Mouse (Mus musculus): ENCODE data around the gene Ttc25. TPM values are rescaled to one million over a fixed set of nuclear protein-coding genes. Genes with fewer than 3 reads are reported as not detected.
A peak's percentile ranks its signal among the peaks of the same experiment; 100 is the strongest.

Ttc25 gene
- total and polyA plus RNA-seq, 2 experiments from 2014 or later: 0.33 to 0.96 TPM

DNA sequence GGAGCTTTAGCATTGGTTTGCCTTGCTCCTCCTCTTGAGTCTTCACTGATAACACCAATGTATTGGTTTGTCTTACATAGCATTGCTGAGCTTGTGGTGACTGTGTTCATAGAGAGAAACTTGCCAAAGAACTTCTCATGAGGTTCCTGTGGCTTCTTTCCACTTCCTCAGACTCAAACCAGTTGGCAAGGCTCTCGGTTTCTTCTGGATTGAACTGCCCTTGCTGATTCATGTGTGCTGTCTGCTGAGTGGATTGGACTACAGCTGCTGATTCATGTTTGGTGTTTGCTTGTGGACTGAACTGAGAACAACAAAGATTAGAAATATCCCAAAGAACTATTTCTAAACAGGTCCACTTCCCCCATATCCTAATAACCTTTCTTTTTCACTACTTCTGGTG is 9.4 kb upstream of the Ttc25 start:
- Histone ChIP-seq H3K4me1 (ENCODE audit: insufficient read depth, low read length) (no peaks in the 10 kb centered on the region), H3K9ac (replicated peaks; ENCODE audit: low read length, poor library complexity, severe bottlenecking) (no peak overlapping the region), H3K4me2 (ENCODE audit: low read depth, low read length, poor library complexity, severe bottlenecking) (no peak overlapping the region), H3K27me3 (ENCODE audit: insufficient read depth, low read length) (no peaks in the 10 kb centered on the region), H3K36me3 (ENCODE audit: insufficient read depth, low read length) (no peaks in the 10 kb centered on the region), H3K4me3 (ENCODE audit: low read depth, low read length) (no peak overlapping the region), H3K27ac (ENCODE audit: low read depth, low read length) (no peak overlapping the region), H3K9me3 (ENCODE audit: low read length) (no peaks in the 10 kb centered on the region)
- 74% methylated on average over 1 of the region's 1 CpGs for WGBS
- no peak for TF ChIP-seq CTCF (IDR thresholded peaks at IDR 0.05)
- no peak for ATAC-seq (ENCODE audit: low FRiP score)
- no peak for DNase-seq (ENCODE audit: low spot score)

DNA sequence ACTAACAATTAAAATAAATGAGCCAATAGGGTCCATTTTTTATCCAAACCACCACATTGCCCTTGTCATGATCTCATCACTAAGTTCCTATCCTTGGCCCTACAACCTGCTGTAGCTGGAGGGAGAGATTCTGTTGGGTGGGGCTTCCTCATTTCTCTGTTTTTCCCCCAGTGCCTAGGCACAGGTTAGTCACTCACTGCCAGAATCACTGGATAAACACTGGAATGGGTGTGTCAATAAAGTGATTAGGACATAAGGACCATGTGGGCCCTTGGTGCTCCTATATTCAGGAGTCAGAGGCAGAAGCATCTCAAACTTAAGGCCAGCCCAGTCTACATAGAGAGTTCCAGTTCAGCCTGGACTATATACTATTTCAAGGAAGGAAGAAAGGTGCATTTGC is 8.9 kb upstream of the Ttc25 start:
- Histone ChIP-seq H3K36me3 (ENCODE audit: insufficient read depth, low read length) (no peaks in the 10 kb centered on the region), H3K9me3 (ENCODE audit: low read length) (no peaks in the 10 kb centered on the region), H3K27ac (ENCODE audit: low read depth, low read length) (no peak overlapping the region), H3K4me2 (ENCODE audit: low read depth, low read length, poor library complexity, severe bottlenecking) (no peak overlapping the region), H3K9ac (replicated peaks; ENCODE audit: low read length, poor library complexity, severe bottlenecking) (no peak overlapping the region), H3K4me1 (ENCODE audit: insufficient read depth, low read length) (no peaks in the 10 kb centered on the region), H3K4me3 (ENCODE audit: low read depth, low read length) (no peak overlapping the region), H3K27me3 (ENCODE audit: insufficient read depth, low read length) (no peaks in the 10 kb centered on the region)
- TF ChIP-seq CTCF (IDR thresholded peaks at IDR 0.05): no peak
- DNase-seq (ENCODE audit: low spot score): no peak
- ATAC-seq (ENCODE audit: low FRiP score): no peak

DNA sequence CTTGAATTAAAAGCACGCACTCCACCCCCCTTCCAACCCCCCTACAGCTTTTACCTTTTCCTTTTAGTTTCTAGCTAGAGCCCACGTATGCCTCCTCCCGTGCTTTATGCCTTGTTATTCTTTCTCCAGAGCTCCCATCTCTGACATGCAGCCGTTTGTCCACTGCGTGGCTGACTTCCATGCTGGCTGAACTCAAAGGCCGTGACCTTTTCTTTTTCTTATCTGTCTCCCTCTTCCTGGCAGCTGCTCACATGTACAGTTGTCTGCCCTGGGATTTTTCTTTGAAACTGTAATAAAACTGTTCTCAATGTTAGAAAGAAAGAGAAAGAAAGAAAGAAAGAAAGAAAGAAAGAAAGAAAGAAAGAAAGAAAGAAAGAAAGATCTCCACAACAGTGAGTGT is 4.4 kb upstream of the Ttc25 start:
- no peak for TF ChIP-seq CTCF (IDR thresholded peaks at IDR 0.05)

DNA sequence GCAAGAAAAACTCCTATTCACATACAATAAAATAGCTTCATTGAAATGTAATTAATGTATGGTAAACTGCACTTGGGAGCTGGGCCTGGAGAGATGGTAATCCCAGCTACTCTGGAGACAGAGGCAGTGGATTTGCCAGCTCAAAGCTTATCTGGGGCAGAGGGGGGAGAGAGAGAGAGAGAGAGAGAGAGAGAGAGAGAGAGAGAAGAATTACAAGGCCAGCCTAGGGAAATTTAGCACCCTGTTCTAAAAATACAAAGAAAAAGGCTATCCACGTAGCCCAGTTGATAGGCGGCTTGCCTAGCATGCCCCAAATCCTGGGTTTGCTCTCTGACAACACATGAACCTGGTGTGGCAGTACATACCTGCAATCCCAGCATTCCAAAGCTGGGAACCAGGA is 3.8 kb upstream of the Ttc25 start:
- ATAC-seq (ENCODE audit: low FRiP score): no peak
- 75% methylated on average over 2 of the region's 2 CpGs for WGBS

More for the DNA sequence above, 4.4 kb upstream of the Ttc25 start:
- Histone ChIP-seq H3K36me3 (ENCODE audit: insufficient read depth, low read length) (no peaks in the 10 kb centered on the region), H3K27ac (ENCODE audit: low read depth, low read length) (no peak overlapping the region), H3K4me2 (ENCODE audit: low read depth, low read length, poor library complexity, severe bottlenecking) (no peak overlapping the region), H3K27me3 (ENCODE audit: insufficient read depth, low read length) (no peaks in the 10 kb centered on the region), H3K4me3 (ENCODE audit: low read depth, low read length) (no peak overlapping the region), H3K9ac (replicated peaks; ENCODE audit: low read length, poor library complexity, severe bottlenecking) (no peak overlapping the region), H3K9me3 (ENCODE audit: low read length) (no peaks in the 10 kb centered on the region), H3K4me1 (ENCODE audit: insufficient read depth, low read length) (peaks cover 3% of the 10 kb centered on the region; the same call in 1 of the 2 replicates)
- ATAC-seq (ENCODE audit: low FRiP score) (no peak), DNase-seq (ENCODE audit: low spot score) (no peak)
- 56% methylated on average over 6 of the region's 6 CpGs for WGBS

DNA sequence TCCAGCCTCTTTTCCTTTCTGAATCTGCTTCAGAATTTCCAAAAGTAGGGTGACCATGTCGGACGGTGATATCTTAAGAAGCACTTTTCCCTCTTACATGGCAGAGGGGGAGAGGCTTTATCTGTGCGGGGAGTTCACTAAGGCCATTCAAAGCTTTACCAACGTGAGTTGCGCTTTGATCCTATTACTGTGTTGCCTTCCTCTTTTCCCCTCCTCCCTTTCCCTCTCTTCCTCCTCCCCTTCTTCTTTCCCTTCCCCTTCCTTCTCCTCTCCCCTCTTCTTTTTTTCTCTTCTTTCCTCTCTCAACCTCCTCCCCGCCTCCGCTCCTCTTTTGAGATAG is 309 bp downstream of the Ttc25 start:
- 26% methylated on average over 7 of the region's 7 CpGs for WGBS
- peak overlapping the region; percentile 77 for H3K27ac ChIP-seq (ENCODE audit: low read depth, low read length)
- DNase-seq (ENCODE audit: low spot score) (no peak), ATAC-seq (ENCODE audit: low FRiP score) (no peak; the same call in 1 of the 2 replicates)
- peak overlapping the region; percentile 60 for H3K4me2 ChIP-seq (ENCODE audit: low read depth, low read length, poor library complexity, severe bottlenecking)
- H3K27me3 ChIP-seq (ENCODE audit: insufficient read depth, low read length): no peaks in the 10 kb centered on the region
- peak overlapping the region; percentile 48 for H3K9ac ChIP-seq (replicated peaks; ENCODE audit: low read length, poor library complexity, severe bottlenecking)
- peak overlapping the region; percentile 42 for H3K4me3 ChIP-seq (ENCODE audit: low read depth, low read length)
- no peak for TF ChIP-seq CTCF (IDR thresholded peaks at IDR 0.05)
- H3K36me3 ChIP-seq (ENCODE audit: insufficient read depth, low read length): no peaks in the 10 kb centered on the region
- H3K4me1 ChIP-seq (ENCODE audit: insufficient read depth, low read length): peaks cover 3% of the 10 kb centered on the region; the same call in 1 of the 2 replicates
- no peaks in the 10 kb centered on the region for H3K9me3 ChIP-seq (ENCODE audit: low read length)

More for the DNA sequence above, 3.8 kb upstream of the Ttc25 start:
- Histone ChIP-seq H3K27me3 (ENCODE audit: insufficient read depth, low read length) (no peaks in the 10 kb centered on the region), H3K36me3 (ENCODE audit: insufficient read depth, low read length) (no peaks in the 10 kb centered on the region), H3K27ac (ENCODE audit: low read depth, low read length) (no peak overlapping the region), H3K9ac (replicated peaks; ENCODE audit: low read length, poor library complexity, severe bottlenecking) (no peak overlapping the region), H3K9me3 (ENCODE audit: low read length) (no peaks in the 10 kb centered on the region), H3K4me3 (ENCODE audit: low read depth, low read length) (no peak overlapping the region), H3K4me1 (ENCODE audit: insufficient read depth, low read length) (peaks cover 3% of the 10 kb centered on the region; the same call in 1 of the 2 replicates), H3K4me2 (ENCODE audit: low read depth, low read length, poor library complexity, severe bottlenecking) (no peak overlapping the region)
- no peak for DNase-seq (ENCODE audit: low spot score)
- TF ChIP-seq CTCF (IDR thresholded peaks at IDR 0.05): no peak

DNA sequence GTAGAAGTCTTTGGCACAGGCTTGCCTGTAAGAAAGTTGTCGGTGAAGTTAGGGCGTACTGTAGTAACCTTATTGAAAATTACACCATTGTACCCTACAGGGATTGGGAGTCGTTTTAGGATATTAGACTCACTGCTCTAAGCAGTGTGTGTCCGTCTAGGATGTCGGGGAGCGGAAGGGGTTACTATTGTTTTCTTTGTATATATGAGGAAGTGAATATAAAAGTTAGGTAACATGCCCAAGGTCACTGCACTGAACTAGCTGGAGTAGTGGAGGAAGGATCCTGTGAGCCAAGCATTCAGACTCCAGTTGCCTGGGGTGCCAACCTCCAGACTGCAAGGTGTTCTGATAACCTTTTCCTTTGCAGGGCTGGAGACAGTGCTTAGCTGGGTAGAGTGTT is 1.5 kb downstream of the Ttc25 start:
- no peak overlapping the region for H3K4me3 ChIP-seq (ENCODE audit: low read depth, low read length)
- H3K27ac ChIP-seq (ENCODE audit: low read depth, low read length): no peak overlapping the region
- no peak for DNase-seq (ENCODE audit: low spot score)
- no peaks in the 10 kb centered on the region for H3K27me3 ChIP-seq (ENCODE audit: insufficient read depth, low read length)
- no peak overlapping the region for H3K4me2 ChIP-seq (ENCODE audit: low read depth, low read length, poor library complexity, severe bottlenecking)
- no peak for ATAC-seq (ENCODE audit: low FRiP score)
- no peak overlapping the region for H3K9ac ChIP-seq (replicated peaks; ENCODE audit: low read length, poor library complexity, severe bottlenecking)
- peaks cover 3% of the 10 kb centered on the region; the same call in 1 of the 2 replicates for H3K4me1 ChIP-seq (ENCODE audit: insufficient read depth, low read length)
- H3K9me3 ChIP-seq (ENCODE audit: low read length): no peaks in the 10 kb centered on the region
- no peak for TF ChIP-seq CTCF (IDR thresholded peaks at IDR 0.05)
- WGBS: 90% methylated on average over 6 of the region's 6 CpGs
- H3K36me3 ChIP-seq (ENCODE audit: insufficient read depth, low read length): no peaks in the 10 kb centered on the region

All from midbrain, postnatal 0 days (tissue).